Mouse (Mus musculus) brain, embryonic 14.5 days (tissue): ENCODE data around the gene Adamtsl4. TPM values are rescaled to one million over a fixed set of nuclear protein-coding genes. Genes with fewer than 3 reads are reported as not detected.
A peak's percentile ranks its signal among the peaks of the same experiment; 100 is the strongest.
"Not testable (repeated sequence)": the region's sequence is repeated elsewhere in the genome, so short reads cannot be mapped to it uniquely, and the experiment has no call there.

Experiments
- DNase-seq: peaks from one replicate; pipeline ENCODE4 v3.0.0-alpha.2; 2011; ENCODE audit warnings: low read depth
- CTCF ChIP-seq: fragments of 200-500 bp; IDR thresholded peaks from 2 replicates; pipeline ENCODE4 v1.5.1; 2012; ENCODE audit warnings: inconsistent platforms, mild to moderate bottlenecking, moderate library complexity, borderline replicate concordance; ENCODE audit not compliant: insufficient read depth, insufficient read length; ENCODE audit errors: extremely low read depth
- POLR2A ChIP-seq: fragments of 200-500 bp; IDR thresholded peaks from 2 replicates; pipeline ENCODE4 v1.6.1; 2012; ENCODE audit warnings: mild to moderate bottlenecking, inconsistent platforms, borderline replicate concordance; ENCODE audit not compliant: poor library complexity, insufficient read depth, insufficient read length, severe bottlenecking; ENCODE audit errors: extremely low read depth
- polyA plus RNA-seq: library from polyadenylated mRNA; depleted of rRNA; stranded (reverse); fragments of >200 nt; gene quantifications from 2 replicates; pipeline ENCODE4 v1.2.3, GENCODE M21; 2012

The Adamtsl4 gene
- polyA plus RNA-seq, 1 experiment: 0.41 TPM

DNA sequence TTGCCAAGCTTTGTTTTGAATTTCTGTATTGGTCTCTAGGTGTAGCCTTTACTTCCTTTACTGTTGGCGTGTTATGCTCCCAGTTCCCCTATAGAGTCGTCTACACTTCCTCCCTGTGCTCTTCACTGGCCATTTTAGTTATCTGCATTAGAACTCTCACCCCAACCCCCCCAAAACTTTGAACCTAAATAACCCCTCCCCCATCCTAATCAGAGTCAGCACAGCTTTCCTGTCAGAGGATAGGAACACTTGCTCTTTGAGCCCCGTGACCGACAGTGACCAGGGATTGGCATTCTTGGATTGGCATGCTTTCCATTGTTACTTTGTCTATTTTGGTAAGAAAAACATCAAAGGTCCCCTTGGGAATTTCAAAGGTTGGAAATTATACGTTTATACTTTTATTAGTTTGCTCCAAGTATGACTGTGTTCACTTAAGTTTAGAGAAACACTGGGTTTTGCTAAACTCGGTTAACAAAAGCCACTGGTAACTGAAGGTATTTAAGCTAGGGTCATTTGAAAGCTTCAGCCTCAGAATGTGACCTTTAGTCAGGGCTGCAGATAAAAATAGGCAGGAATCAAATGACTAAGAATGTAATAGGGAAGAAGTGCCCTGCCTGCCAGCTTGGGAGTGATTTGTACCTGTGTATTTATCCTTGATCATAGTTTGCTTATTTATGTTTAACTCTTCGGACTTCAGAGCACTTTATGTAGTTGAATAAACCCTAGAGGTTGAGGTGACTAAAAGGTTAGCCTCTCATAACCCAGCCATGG, 25.6 kb downstream of the Adamtsl4 start:
- TF ChIP-seq POLR2A (no peak), CTCF (no peak)
- no peak for DNase-seq

DNA sequence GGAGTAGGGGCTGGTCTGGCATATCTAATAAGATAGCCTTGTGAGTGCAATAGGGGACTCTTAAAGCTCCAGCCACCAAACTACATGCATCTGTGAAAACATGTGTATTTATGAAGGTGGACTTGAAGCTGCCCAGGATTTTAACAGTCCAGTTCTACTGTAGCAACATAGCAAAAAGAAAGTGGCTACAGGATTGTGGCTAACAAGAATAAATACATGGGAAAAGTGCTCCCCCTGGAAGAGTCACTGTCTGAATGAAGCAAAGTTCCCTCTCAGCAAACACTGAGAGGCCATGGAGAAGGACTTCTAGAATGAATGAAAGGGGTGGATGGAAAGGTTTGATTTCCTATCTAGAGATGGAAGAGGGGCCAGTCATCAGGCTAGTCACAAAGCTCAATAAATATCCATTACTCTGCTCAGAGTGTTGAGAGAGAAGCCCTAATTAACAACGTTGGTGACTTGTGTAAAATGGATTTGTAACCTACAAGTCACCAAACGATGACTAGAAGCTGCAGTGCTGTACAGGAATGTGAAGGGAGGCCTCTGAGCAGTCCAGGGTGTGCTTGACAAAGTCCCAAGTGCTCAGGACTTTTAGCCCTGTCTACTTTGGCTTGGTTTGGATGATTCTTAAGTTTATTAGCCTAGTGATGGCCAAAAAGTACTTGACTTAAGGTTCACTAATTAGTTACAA, 26.8 kb downstream of the Adamtsl4 start:
- TF ChIP-seq CTCF (no peak), POLR2A (no peak)
- DNase-seq: no peak

DNA sequence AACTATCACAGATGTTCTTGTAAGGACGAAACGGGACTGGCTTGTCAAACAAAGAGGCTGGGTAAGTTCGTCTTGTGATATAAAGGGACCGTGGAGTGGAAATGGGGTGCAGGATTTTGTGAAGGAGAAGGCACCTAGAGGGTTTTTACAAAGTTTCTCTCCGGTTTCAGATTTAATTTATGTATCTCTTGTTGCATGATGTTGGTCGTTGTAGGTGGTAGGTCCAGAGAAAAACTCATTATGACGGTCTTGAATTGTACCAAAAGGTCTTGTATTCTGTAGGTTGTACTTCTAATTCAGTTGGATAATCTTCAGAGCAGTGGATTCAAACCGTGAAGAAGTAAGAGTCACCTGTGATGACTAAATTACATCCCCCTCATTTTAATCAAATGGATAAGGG, 27.8 kb downstream of the Adamtsl4 start:
- no peak for TF ChIP-seq POLR2A
- no peak for TF ChIP-seq CTCF
- no peak for DNase-seq

DNA sequence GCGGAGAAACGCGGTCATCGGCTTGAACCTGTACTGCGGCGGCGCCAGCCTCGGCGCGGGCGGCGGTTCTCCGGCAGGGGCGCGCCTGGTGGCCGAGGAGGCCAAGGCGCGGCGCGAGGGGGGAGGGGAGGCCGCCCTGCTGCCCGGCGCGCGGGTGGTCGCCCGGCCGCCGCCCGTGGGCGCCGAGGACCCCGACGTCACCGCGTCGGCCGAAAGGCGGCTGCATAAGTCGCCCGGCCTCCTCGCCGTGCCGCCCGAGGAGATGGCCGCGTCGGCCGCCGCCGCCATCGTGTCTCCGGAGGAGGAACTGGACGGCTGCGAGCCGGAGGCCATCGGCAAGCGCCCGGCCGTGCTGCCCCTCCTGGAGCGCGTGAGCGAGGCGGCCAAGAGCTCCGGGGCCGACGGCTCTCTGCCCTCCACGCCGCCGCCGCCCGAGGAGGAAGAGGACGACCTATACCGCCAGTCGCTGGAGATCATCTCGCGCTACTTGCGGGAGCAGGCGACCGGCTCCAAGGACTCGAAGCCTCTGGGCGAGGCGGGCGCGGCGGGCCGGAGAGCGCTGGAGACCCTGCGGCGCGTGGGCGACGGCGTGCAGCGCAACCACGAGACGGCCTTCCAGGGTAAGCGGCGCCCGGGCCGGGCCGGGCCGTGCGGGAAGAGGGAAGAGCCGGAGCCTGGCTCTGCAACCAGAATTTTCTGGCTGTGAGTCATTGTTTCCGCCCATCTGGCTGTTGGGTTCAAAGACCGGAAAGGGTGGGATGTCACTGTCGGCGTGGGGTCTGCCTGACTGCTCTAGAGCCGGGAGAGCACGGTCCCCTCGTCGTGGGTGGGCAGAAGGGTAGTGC, 28.6 kb downstream of the Adamtsl4 start:
- peak; percentile 87 for DNase-seq
- TF ChIP-seq CTCF (no peak), POLR2A (peak; percentile 31; the same call in 1 of the 2 replicates)

DNA sequence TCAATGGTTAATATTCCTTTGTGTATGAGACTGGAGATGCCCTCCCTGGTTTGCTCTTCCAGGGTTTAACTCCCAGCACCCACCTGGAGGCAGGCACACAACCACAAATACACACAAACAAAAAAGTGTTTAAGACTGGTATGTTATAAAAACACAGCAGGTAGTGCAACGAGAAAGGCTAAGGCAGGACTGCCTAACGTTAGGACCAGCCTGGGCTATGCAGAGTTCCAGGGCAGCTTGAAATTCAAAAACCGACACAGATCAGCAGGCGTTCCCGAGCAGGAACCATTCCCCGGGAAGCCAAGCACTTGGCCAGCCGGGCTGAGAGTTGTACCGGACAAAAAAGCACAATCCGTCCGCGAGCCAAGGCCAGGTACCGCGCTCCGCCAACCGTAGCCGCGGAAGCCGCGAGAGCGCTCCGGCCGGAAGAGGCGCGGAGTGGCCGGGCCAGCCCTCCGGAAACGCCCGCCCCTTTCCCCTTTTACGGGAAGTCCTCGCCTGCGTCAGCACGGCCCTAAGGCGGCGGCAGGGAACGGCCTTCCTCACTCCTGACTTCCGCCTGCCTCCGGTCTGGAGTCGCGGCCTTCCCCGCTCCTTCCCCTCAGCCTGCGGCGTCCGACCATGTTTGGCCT, 29.4 kb downstream of the Adamtsl4 start, which contains the start of gene Mcl1:
Gene Mcl1 (plus strand): TSS at position 553 of the 632 bp plus-strand sequence.
- peak; percentile 98 for DNase-seq
- peak; percentile 93 for TF ChIP-seq POLR2A
- TF ChIP-seq CTCF: no peak

DNA sequence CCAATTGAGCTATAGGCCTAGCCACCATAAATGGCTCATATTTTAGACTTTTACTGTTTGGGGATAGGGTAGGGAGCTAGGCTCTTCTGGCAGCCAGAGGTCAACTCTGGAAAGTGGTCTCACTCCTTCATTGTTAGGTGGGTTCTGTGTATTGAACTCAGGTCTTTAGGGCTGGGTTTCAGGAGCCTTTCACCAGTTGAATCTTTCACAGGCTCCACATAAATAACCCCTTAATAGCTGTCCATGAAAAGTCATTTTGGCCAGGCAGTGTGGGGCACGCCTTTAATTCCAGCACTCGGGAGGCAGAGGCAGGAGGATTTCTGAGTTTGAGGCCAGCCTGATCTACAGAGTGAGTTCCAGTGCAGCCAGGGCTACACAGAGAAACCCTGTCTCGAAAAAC, 30.0 kb downstream of the Adamtsl4 start:
- DNase-seq: no peak
- no peak for TF ChIP-seq POLR2A
- no peak for TF ChIP-seq CTCF

DNA sequence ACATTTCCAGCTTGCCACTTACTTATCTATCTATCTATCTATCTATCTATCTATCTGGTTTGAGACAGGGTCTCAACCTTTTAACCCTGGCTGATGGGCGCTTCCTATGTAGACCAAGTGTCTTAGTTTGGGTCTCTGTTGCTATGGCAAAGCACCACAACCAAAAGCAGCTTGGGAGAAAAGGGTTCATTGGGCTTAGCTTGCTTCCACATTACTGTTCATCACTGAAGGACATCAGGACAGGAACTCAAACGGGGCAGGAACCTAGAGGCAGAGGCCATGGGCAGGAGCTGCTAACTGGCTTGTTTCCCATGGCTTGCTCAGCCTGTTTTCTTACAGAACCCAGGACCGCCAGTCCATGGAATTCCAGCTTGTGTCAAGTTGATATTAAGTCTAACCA, 30.6 kb downstream of the Adamtsl4 start:
- TF ChIP-seq POLR2A: no peak
- TF ChIP-seq CTCF: no peak
- DNase-seq: no peak

DNA sequence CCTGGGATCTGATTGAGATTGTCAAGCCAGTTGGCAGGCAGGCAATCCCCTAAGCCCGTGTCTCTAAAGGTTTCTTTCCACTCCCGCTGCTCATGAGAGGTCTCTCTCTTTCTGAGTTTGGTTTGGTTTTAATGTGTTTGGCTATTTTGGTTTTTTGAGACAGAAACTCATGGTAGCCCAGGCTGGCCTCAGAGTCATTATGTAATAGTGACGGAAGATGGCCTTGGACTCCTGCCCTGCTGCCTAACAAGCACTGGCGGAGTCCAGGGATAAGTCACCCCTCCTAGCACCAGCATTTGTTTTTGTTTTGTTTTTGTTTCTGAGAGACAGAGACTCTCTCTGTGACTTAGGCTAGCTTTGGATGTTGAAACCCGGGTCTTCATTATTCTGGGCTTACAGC, 32.3 kb downstream of the Adamtsl4 start:
- DNase-seq: no peak
- TF ChIP-seq CTCF: no peak
- TF ChIP-seq POLR2A: no peak

DNA sequence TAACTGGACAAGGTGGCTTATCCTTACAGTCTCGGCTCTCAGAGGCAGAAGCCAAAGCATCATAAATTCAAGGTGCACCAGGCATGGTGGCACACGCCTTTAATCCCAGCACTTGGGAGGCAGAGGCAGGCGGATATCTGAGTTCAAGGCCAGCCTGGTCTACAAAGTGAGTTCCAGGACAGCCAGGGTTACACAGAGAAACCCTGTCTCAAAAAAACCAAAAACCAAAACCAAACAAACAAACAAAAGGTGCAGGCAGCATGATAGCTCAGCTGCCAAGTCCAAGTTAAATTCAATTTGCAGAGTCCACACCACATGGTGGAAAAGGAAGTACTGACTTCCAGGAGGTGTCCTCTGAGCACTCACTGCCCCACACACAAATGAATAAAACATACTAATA, 33.3 kb downstream of the Adamtsl4 start:
- DNase-seq: not testable (repeated sequence)

DNA sequence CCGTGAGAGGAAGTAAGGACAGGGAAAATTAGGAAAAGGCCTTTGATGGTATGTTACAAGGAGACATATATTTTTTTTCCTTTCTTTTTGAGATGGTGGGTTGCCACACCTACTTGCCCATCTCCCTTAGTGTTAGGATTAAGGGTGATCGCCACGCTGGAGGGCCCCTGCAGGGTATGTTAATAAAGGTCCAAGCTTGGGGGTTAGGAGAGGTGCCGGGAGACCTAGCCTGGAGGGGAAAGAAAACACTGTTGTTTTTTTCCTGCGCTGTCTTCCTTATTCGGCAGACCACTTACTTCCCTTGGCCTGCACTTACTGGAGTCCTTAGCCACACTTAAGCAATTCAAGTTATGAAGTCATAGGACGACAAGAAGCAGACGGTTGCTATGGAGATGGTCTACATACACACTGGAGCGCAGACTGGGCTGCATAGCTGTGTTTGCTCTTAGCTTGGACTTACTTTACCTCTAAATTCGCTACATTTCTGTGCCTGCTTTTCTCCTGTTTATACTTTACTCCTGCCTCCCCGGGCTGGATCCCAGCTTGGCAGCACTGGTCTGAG, 34.2 kb downstream of the Adamtsl4 start:
- TF ChIP-seq CTCF: no peak
- no peak for TF ChIP-seq POLR2A
- DNase-seq: peak; percentile 49

DNA sequence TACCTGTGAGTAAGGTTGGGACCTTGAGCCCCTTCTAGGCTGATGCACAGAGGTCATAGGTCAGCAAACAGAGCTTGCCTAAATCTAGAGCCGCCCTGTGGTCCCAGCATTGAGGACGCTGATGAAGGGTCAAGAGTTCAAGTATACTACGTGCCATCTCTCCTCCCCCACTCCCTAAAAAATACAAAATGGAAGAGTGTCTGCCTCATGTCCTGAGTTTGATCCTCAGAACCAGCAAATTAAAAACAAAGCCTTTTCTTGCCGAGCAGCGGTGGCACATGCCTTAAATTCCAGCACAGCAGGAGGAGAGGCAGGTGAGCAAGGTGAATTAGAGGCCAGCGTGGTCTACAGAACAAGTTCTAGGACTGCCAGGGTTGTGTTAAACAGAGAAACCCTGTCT, 34.8 kb downstream of the Adamtsl4 start:
- TF ChIP-seq CTCF (no peak), POLR2A (no peak)

More for the DNA sequence above, 34.8 kb downstream of the Adamtsl4 start:
- no peak for DNase-seq
